In the genomic region with DNA sequence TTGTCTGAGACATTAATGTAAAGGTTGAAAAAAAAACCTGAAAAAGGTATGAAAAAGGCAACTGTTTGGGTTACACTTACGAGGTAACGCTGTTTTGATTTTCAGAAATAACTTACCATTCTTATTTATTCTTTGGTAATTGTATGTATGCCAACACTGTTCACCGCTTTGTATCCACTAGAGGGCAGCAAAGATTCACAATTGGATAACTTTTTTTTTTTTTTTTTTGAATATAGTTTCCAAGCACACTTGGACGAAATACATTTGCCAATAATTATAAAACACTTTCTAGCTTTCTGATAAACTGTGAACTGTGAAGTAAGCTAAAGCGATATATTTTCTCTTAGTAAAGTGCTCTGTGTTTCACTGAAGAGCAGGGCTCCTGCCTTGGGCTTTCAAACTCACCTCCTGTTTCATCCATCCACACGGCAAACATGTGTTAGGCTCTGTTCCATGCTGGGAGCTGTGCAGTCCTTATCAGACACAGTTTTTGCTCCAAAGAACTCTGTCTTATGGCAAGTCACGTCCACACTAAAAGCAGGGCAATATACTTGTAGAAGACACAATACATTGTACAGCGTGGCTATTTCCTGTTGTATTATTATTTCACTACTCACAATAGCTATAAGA, we compare ENCODE assay signal across 9 mouse cellular contexts. TPM values are rescaled to one million over a fixed set of nuclear protein-coding genes. Genes with fewer than 3 reads are reported as not detected.
A peak's percentile ranks its signal among the peaks of the same experiment; 100 is the strongest.
DNase-seq lines count a peak whose midpoint lies in the region; ATAC-seq and TF ChIP-seq lines count a peak whose summit lies in the region.
"Had no signal": no experiment of that assay in that cellular context is flagged by ENCODE, and none has a peak within 500 bp of the region (broad histone marks: within the 10 kb centered on the region; RNA-seq: fewer than 3 reads in every experiment).

No protein-coding gene starts in this region.

- TF ChIP-seq CTCF in thymus, adult 2 months (IDR thresholded peaks at IDR 0.05; ENCODE audit: borderline replicate concordance, control insufficient read depth, extremely low read depth, insufficient read depth, low read length, poor library complexity) = no peak
- TF ChIP-seq CTCF in midbrain, postnatal 0 days (IDR thresholded peaks at IDR 0.05) = peak; percentile 84

- no peaks in the 10 kb centered on the region for H3K4me1 ChIP-seq in thymus, adult 2 months (replicated peaks; ENCODE audit: control insufficient read depth, insufficient read depth, low read length)
- H3K4me1 ChIP-seq in midbrain, postnatal 0 days (ENCODE audit: insufficient read depth, low read length) = no peaks in the 10 kb centered on the region

- H3K36me3 ChIP-seq in thymus, adult 2 months (ENCODE audit: control insufficient read depth, insufficient read depth, low read length) = no peaks in the 10 kb centered on the region
- H3K36me3 ChIP-seq in midbrain, postnatal 0 days (ENCODE audit: insufficient read depth, low read length) = no peaks in the 10 kb centered on the region

- H3K4me2 ChIP-seq in midbrain, postnatal 0 days (ENCODE audit: low read depth, low read length, poor library complexity, severe bottlenecking) = no peak overlapping the region

- no peak overlapping the region for H3K9ac ChIP-seq in midbrain, postnatal 0 days (replicated peaks; ENCODE audit: low read length, poor library complexity, severe bottlenecking)

- no peak for TF ChIP-seq POLR2A in thymus, adult 2 months (IDR thresholded peaks at IDR 0.05; ENCODE audit: control insufficient read depth, extremely low read depth, insufficient read depth, low read length, poor library complexity)

- no peak for ATAC-seq in midbrain, postnatal 0 days (ENCODE audit: low FRiP score)

- no peak overlapping the region for H3K27ac ChIP-seq in thymus, adult 2 months (ENCODE audit: control insufficient read depth, insufficient read depth, low read length)
- H3K27ac ChIP-seq in midbrain, postnatal 0 days (ENCODE audit: low read depth, low read length) = no peak overlapping the region

- 38% methylated on average over 8 of the region's 8 CpGs for WGBS in thymus, adult 2 months
- 25% methylated on average over 8 of the region's 8 CpGs for WGBS in midbrain, postnatal 0 days

- H3K4me3 ChIP-seq in thymus, adult 2 months (ENCODE audit: control insufficient read depth, insufficient read depth, low read length) = no peak overlapping the region
- H3K4me3 ChIP-seq in midbrain, postnatal 0 days (ENCODE audit: low read depth, low read length) = no peak overlapping the region

- no peaks in the 10 kb centered on the region for H3K27me3 ChIP-seq in thymus, adult 2 months (ENCODE audit: control insufficient read depth, insufficient read depth, low read length)
- H3K27me3 ChIP-seq in midbrain, postnatal 0 days (ENCODE audit: insufficient read depth, low read length) = no peaks in the 10 kb centered on the region

- H3K9me3 ChIP-seq in midbrain, postnatal 0 days (ENCODE audit: low read length) = no peaks in the 10 kb centered on the region

- peak; percentile 14 for DNase-seq in heart, adult 8-10 months (ENCODE audit: low spot score)
- no peak for DNase-seq in heart, adult 9 months (ENCODE audit: low spot score in 2 of 2)
- DNase-seq in thymus, postnatal 4 days = peak; percentile 16
- no peak for DNase-seq in thymus, adult 2 months
- DNase-seq in forelimb bud, embryonic 11.5 days (ENCODE audit: low read depth, low spot score) = peak; percentile 48
- peak; percentile 65 for DNase-seq in midbrain, postnatal 0 days (ENCODE audit: low spot score)
- no peak for DNase-seq in right cerebral cortex, adult 2 months (ENCODE audit: low spot score in 2 of 2)
- DNase-seq in gastrocnemius, adult 8-10 months (ENCODE audit: low spot score in 2 of 2) = no peak

RNA-seq across cellular contexts. Expression of gene 4930435E12Rik, which starts 29.7 kb away (rescaled TPM):
- total RNA-seq in heart, adult 8-10 months (2022) = not detected
- not detected in 2 replicates for polyA plus RNA-seq in thymus, adult 2 months (2012; rRNA removed)
- total RNA-seq in midbrain, postnatal 0 days (2014; rRNA removed) = not detected in 2 replicates
- polyA plus RNA-seq in midbrain, postnatal 0 days (2015; fragmentation: Nextera tagmentation; extraction: Ambion mirVana) = not detected in 2 replicates
- total RNA-seq in gastrocnemius, adult 8-10 months (2022) = not detected
- polyA plus RNA-seq: lung, embryonic 16.5 days had no signal

RNA-seq across cellular contexts. Expression of gene Igsf11, which starts 34.2 kb away (rescaled TPM):
- total RNA-seq in heart, adult 8-10 months (2022) = under 1 TPM; 0.57 to 0.75 (median 0.66) TPM
- 0.09 and 0.13 TPM in 2 replicates for polyA plus RNA-seq in thymus, adult 2 months (2012; rRNA removed)
- total RNA-seq in midbrain, postnatal 0 days (2014; rRNA removed) = 13.0 and 18.7 TPM in 2 replicates
- 3.1 TPM in 2 replicates for polyA plus RNA-seq in midbrain, postnatal 0 days (2015; fragmentation: Nextera tagmentation; extraction: Ambion mirVana)
- under 1 TPM; 0.08 to 0.19 (median 0.13) TPM for total RNA-seq in gastrocnemius, adult 8-10 months (2022)

RNA-seq across cellular contexts. Expression of gene Upk1b, which starts 58.1 kb away (rescaled TPM):
- 1 to 10 TPM; 2.8 to 6.2 (median 4.2) TPM for total RNA-seq in heart, adult 8-10 months (2022)
- 1.4 and 2.9 TPM in 2 replicates for polyA plus RNA-seq in thymus, adult 2 months (2012; rRNA removed)
- total RNA-seq in midbrain, postnatal 0 days (2014; rRNA removed) = 0.19 and 0.44 TPM in 2 replicates
- polyA plus RNA-seq in midbrain, postnatal 0 days (2015; fragmentation: Nextera tagmentation; extraction: Ambion mirVana) = 0.67 and 1.0 TPM in 2 replicates
- total RNA-seq in gastrocnemius, adult 8-10 months (2022) = not detected

Comparison
In these comparisons a context has a peak if more than half of its experiments do, and no peak if none do; other contexts are left out.
1. DNase-seq: peak in heart, adult 8-10 months (single experiment), thymus, postnatal 4 days (single experiment), forelimb bud, embryonic 11.5 days (single experiment) and midbrain, postnatal 0 days (single experiment); none in heart, adult 9 months (0 of 2), thymus, adult 2 months (single experiment), right cerebral cortex, adult 2 months (0 of 2) and gastrocnemius, adult 8-10 months (0 of 2).